Mouse (Mus musculus): ENCODE data around the gene Nt5c3. TPM values are rescaled to one million over a fixed set of nuclear protein-coding genes. Genes with fewer than 3 reads are reported as not detected.
A peak's percentile ranks its signal among the peaks of the same experiment; 100 is the strongest.

Nt5c3 gene
- total and polyA plus RNA-seq, 2 experiments from 2014 or later, result 38.4 to 155 TPM

- no peaks in the 10 kb centered on the region for H3K27me3 ChIP-seq (ENCODE audit: insufficient read depth, low read length)
- no peak overlapping the region for H3K27ac ChIP-seq
- H3K9me3 ChIP-seq (ENCODE audit: low read length), result no peaks in the 10 kb centered on the region
- no peaks in the 10 kb centered on the region for H3K4me1 ChIP-seq (ENCODE audit: insufficient read depth, low read length)
- DNase-seq (ENCODE audit: low spot score) (no peak), ATAC-seq (no peak)
- H3K36me3 ChIP-seq (ENCODE audit: insufficient read depth, low read length), result no peaks in the 10 kb centered on the region
- H3K4me3 ChIP-seq (ENCODE audit: low read length), result no peak overlapping the region
- WGBS, result 90% methylated on average over 8 of the region's 8 CpGs
- no peak overlapping the region for H3K4me2 ChIP-seq (ENCODE audit: low read depth, low read length)
- H3K9ac ChIP-seq (replicated peaks; ENCODE audit: low read length), result no peak overlapping the region
- no peak for TF ChIP-seq CTCF (IDR thresholded peaks at IDR 0.05; ENCODE audit: low read depth)
Observed at GRCm38 (mm10) chr6:56860205-56860848, 63.4 kb downstream of the Nt5c3 start.

GRCm38 (mm10) chr6:56856748-56857147 is 67.0 kb downstream of the Nt5c3 start:
- Histone ChIP-seq H3K9me3 (ENCODE audit: low read length) (no peaks in the 10 kb centered on the region), H3K4me1 (ENCODE audit: insufficient read depth, low read length) (no peaks in the 10 kb centered on the region), H3K4me2 (ENCODE audit: low read depth, low read length) (no peak overlapping the region), H3K36me3 (ENCODE audit: insufficient read depth, low read length) (no peaks in the 10 kb centered on the region; the same call in 1 of the 2 replicates), H3K9ac (replicated peaks; ENCODE audit: low read length) (no peak overlapping the region), H3K27me3 (ENCODE audit: insufficient read depth, low read length) (no peaks in the 10 kb centered on the region), H3K4me3 (ENCODE audit: low read length) (no peak overlapping the region), H3K27ac (no peak overlapping the region)
- TF ChIP-seq CTCF (IDR thresholded peaks at IDR 0.05; ENCODE audit: low read depth), result no peak
- DNase-seq (ENCODE audit: low spot score) (no peak), ATAC-seq (no peak)
- 80% methylated on average over 5 of the region's 5 CpGs for WGBS

- H3K27ac ChIP-seq, result no peak overlapping the region
- no peaks in the 10 kb centered on the region for H3K9me3 ChIP-seq (ENCODE audit: low read length)
- H3K36me3 ChIP-seq (ENCODE audit: insufficient read depth, low read length), result no peaks in the 10 kb centered on the region; the same call in 1 of the 2 replicates
- no peak overlapping the region for H3K4me2 ChIP-seq (ENCODE audit: low read depth, low read length)
- no peak overlapping the region for H3K9ac ChIP-seq (replicated peaks; ENCODE audit: low read length)
- no peak for TF ChIP-seq CTCF (IDR thresholded peaks at IDR 0.05; ENCODE audit: low read depth)
- WGBS, result 94% methylated on average over 8 of the region's 8 CpGs
- DNase-seq (ENCODE audit: low spot score) (no peak), ATAC-seq (no peak)
- no peak overlapping the region for H3K4me3 ChIP-seq (ENCODE audit: low read length)
- H3K27me3 ChIP-seq (ENCODE audit: insufficient read depth, low read length), result no peaks in the 10 kb centered on the region
- H3K4me1 ChIP-seq (ENCODE audit: insufficient read depth, low read length), result no peaks in the 10 kb centered on the region
Observed at GRCm38 (mm10) chr6:56854803-56855202, 68.9 kb downstream of the Nt5c3 start.

GRCm38 (mm10) chr6:56850315-56850714 is 73.4 kb downstream of the Nt5c3 start:
- no peaks in the 10 kb centered on the region; the same call in 1 of the 2 replicates for H3K36me3 ChIP-seq (ENCODE audit: insufficient read depth, low read length)
- ATAC-seq (no peak), DNase-seq (ENCODE audit: low spot score) (peak; percentile 9)
- no peak overlapping the region for H3K4me2 ChIP-seq (ENCODE audit: low read depth, low read length)
- no peak overlapping the region for H3K27ac ChIP-seq
- H3K9me3 ChIP-seq (ENCODE audit: low read length), result no peaks in the 10 kb centered on the region
- no peak overlapping the region for H3K4me3 ChIP-seq (ENCODE audit: low read length)
- 78% methylated on average over 7 of the region's 7 CpGs for WGBS
- no peaks in the 10 kb centered on the region for H3K27me3 ChIP-seq (ENCODE audit: insufficient read depth, low read length)
- TF ChIP-seq CTCF (IDR thresholded peaks at IDR 0.05; ENCODE audit: low read depth), result 0 out of 2 replicates have a peak, but pooled peaks have one; percentile 21
- no peaks in the 10 kb centered on the region for H3K4me1 ChIP-seq (ENCODE audit: insufficient read depth, low read length)
- H3K9ac ChIP-seq (replicated peaks; ENCODE audit: low read length), result no peak overlapping the region

- no peak overlapping the region for H3K4me2 ChIP-seq (ENCODE audit: low read depth, low read length)
- H3K4me1 ChIP-seq (ENCODE audit: insufficient read depth, low read length), result no peaks in the 10 kb centered on the region
- ATAC-seq (no peak), DNase-seq (ENCODE audit: low spot score) (no peak)
- H3K27ac ChIP-seq, result no peak overlapping the region
- H3K27me3 ChIP-seq (ENCODE audit: insufficient read depth, low read length), result no peaks in the 10 kb centered on the region
- no peaks in the 10 kb centered on the region; the same call in 1 of the 2 replicates for H3K36me3 ChIP-seq (ENCODE audit: insufficient read depth, low read length)
- no peaks in the 10 kb centered on the region for H3K9me3 ChIP-seq (ENCODE audit: low read length)
- WGBS, result 86% methylated on average over 3 of the region's 3 CpGs
- no peak overlapping the region for H3K9ac ChIP-seq (replicated peaks; ENCODE audit: low read length)
- H3K4me3 ChIP-seq (ENCODE audit: low read length), result no peak overlapping the region
- no peak for TF ChIP-seq CTCF (IDR thresholded peaks at IDR 0.05; ENCODE audit: low read depth)
Observed at GRCm38 (mm10) chr6:56848974-56849373, 74.8 kb downstream of the Nt5c3 start.

GRCm38 (mm10) chr6:56844365-56844764 is 79.4 kb downstream of the Nt5c3 start:
- no peaks in the 10 kb centered on the region for H3K4me1 ChIP-seq (ENCODE audit: insufficient read depth, low read length)
- ATAC-seq, result no peak
- no peak for DNase-seq (ENCODE audit: low spot score)
- no peak for TF ChIP-seq CTCF (IDR thresholded peaks at IDR 0.05; ENCODE audit: low read depth)
- H3K27ac ChIP-seq, result no peak overlapping the region
- H3K36me3 ChIP-seq (ENCODE audit: insufficient read depth, low read length), result no peaks in the 10 kb centered on the region
- H3K9ac ChIP-seq (replicated peaks; ENCODE audit: low read length), result no peak overlapping the region
- no peak overlapping the region for H3K4me2 ChIP-seq (ENCODE audit: low read depth, low read length)
- no peak overlapping the region for H3K4me3 ChIP-seq (ENCODE audit: low read length)
- no peaks in the 10 kb centered on the region for H3K27me3 ChIP-seq (ENCODE audit: insufficient read depth, low read length)
- WGBS, result 90% methylated on average over 2 of the region's 2 CpGs
- no peaks in the 10 kb centered on the region for H3K9me3 ChIP-seq (ENCODE audit: low read length)

GRCm38 (mm10) chr6:56843229-56843628 is 80.5 kb downstream of the Nt5c3 start:
- no peak for TF ChIP-seq CTCF (IDR thresholded peaks at IDR 0.05; ENCODE audit: low read depth)
- Histone ChIP-seq H3K9ac (replicated peaks; ENCODE audit: low read length) (no peak overlapping the region), H3K4me1 (ENCODE audit: insufficient read depth, low read length) (no peaks in the 10 kb centered on the region), H3K27ac (no peak overlapping the region), H3K4me2 (ENCODE audit: low read depth, low read length) (no peak overlapping the region), H3K4me3 (ENCODE audit: low read length) (no peak overlapping the region), H3K27me3 (ENCODE audit: insufficient read depth, low read length) (no peaks in the 10 kb centered on the region), H3K9me3 (ENCODE audit: low read length) (no peaks in the 10 kb centered on the region), H3K36me3 (ENCODE audit: insufficient read depth, low read length) (no peaks in the 10 kb centered on the region)
- 83% methylated on average over 3 of the region's 3 CpGs for WGBS
- DNase-seq (ENCODE audit: low spot score) (no peak), ATAC-seq (no peak)
